Mouse (Mus musculus): Measurements from ENCODE around the gene Izumo1r. TPM values are rescaled to one million over a fixed set of nuclear protein-coding genes. Genes with fewer than 3 reads are reported as not detected.
A peak's percentile ranks its signal among the peaks of the same experiment; 100 is the strongest.

The Izumo1r gene
- polyA plus RNA-seq, 1 experiment from 2014 or later: not detected

GRCm38 (mm10) chr9:14923625-14924024, 19.9 kb upstream of the Izumo1r start:
- Histone ChIP-seq H3K27ac (replicated peaks) (no peak overlapping the region), H3K9ac (replicated peaks) (no peak overlapping the region), H3K4me2 (replicated peaks) (no peak overlapping the region), H3K4me1 (no peaks in the 10 kb centered on the region), H3K4me3 (no peak overlapping the region), H3K27me3 (no peaks in the 10 kb centered on the region), H3K36me3 (no peaks in the 10 kb centered on the region), H3K9me3 (no peaks in the 10 kb centered on the region)
- 59% methylated on average over 4 of the region's 4 CpGs for WGBS
- ATAC-seq (replicated peaks): no peak

- no peaks in the 10 kb centered on the region for H3K27me3 ChIP-seq
- no peak overlapping the region for H3K27ac ChIP-seq (replicated peaks)
- no peak overlapping the region for H3K4me3 ChIP-seq
- H3K36me3 ChIP-seq: no peaks in the 10 kb centered on the region
- no peak overlapping the region for H3K4me2 ChIP-seq (replicated peaks)
- ATAC-seq (replicated peaks): no peak
- H3K4me1 ChIP-seq: no peaks in the 10 kb centered on the region
- H3K9ac ChIP-seq (replicated peaks): no peak overlapping the region
- WGBS: 6% methylated on average over 1 of the region's 1 CpGs
- H3K9me3 ChIP-seq: no peaks in the 10 kb centered on the region
These were observed 18.3 kb upstream of the Izumo1r start for GRCm38 (mm10) chr9:14921971-14922560.

- Histone ChIP-seq H3K9ac (replicated peaks) (no peak overlapping the region), H3K9me3 (no peaks in the 10 kb centered on the region), H3K36me3 (no peaks in the 10 kb centered on the region), H3K27ac (replicated peaks) (no peak overlapping the region), H3K4me1 (no peaks in the 10 kb centered on the region), H3K4me2 (replicated peaks) (no peak overlapping the region), H3K27me3 (no peaks in the 10 kb centered on the region), H3K4me3 (no peak overlapping the region)
- peak; percentile 70; the same call in 1 of the 2 replicates for ATAC-seq (replicated peaks)
- 57% methylated on average over 4 of the region's 4 CpGs for WGBS
These were observed 17.5 kb upstream of the Izumo1r start for GRCm38 (mm10) chr9:14921254-14921653.

GRCm38 (mm10) chr9:14920608-14921007, 16.9 kb upstream of the Izumo1r start:
- 79% methylated on average over 4 of the region's 4 CpGs for WGBS
- no peak overlapping the region for H3K4me3 ChIP-seq
- no peak overlapping the region for H3K27ac ChIP-seq (replicated peaks)
- H3K4me2 ChIP-seq (replicated peaks): no peak overlapping the region
- H3K9me3 ChIP-seq: no peaks in the 10 kb centered on the region
- no peaks in the 10 kb centered on the region for H3K27me3 ChIP-seq
- no peaks in the 10 kb centered on the region for H3K36me3 ChIP-seq
- no peak for ATAC-seq (replicated peaks)
- H3K4me1 ChIP-seq: no peaks in the 10 kb centered on the region
- H3K9ac ChIP-seq (replicated peaks): no peak overlapping the region

GRCm38 (mm10) chr9:14918825-14919668, 15.3 kb upstream of the Izumo1r start:
- Histone ChIP-seq H3K36me3 (no peaks in the 10 kb centered on the region), H3K27ac (replicated peaks) (no peak overlapping the region), H3K9ac (replicated peaks) (no peak overlapping the region), H3K4me2 (replicated peaks) (no peak overlapping the region), H3K9me3 (no peaks in the 10 kb centered on the region), H3K27me3 (no peaks in the 10 kb centered on the region), H3K4me3 (no peak overlapping the region), H3K4me1 (no peaks in the 10 kb centered on the region)
- 73% methylated on average over 5 of the region's 5 CpGs for WGBS
- no peak for ATAC-seq (replicated peaks)

- Histone ChIP-seq H3K9me3 (no peaks in the 10 kb centered on the region), H3K27ac (replicated peaks) (no peak overlapping the region), H3K4me2 (replicated peaks) (no peak overlapping the region), H3K36me3 (no peaks in the 10 kb centered on the region), H3K9ac (replicated peaks) (no peak overlapping the region), H3K27me3 (no peaks in the 10 kb centered on the region), H3K4me1 (no peaks in the 10 kb centered on the region), H3K4me3 (no peak overlapping the region)
- no peak for ATAC-seq (replicated peaks)
- WGBS: 94% methylated on average over 2 of the region's 2 CpGs
These were observed 13.9 kb upstream of the Izumo1r start for GRCm38 (mm10) chr9:14917661-14918060.

GRCm38 (mm10) chr9:14912037-14912436, 8.3 kb upstream of the Izumo1r start:
- Histone ChIP-seq H3K27ac (replicated peaks) (no peak overlapping the region), H3K4me2 (replicated peaks) (no peak overlapping the region), H3K4me1 (no peaks in the 10 kb centered on the region; the same call in 1 of the 2 replicates), H3K27me3 (no peaks in the 10 kb centered on the region), H3K36me3 (no peaks in the 10 kb centered on the region), H3K4me3 (no peak overlapping the region), H3K9ac (replicated peaks) (no peak overlapping the region), H3K9me3 (no peaks in the 10 kb centered on the region)
- ATAC-seq (replicated peaks): no peak
- WGBS: 85% methylated on average over 2 of the region's 2 CpGs

- no peak overlapping the region for H3K4me2 ChIP-seq (replicated peaks)
- H3K27me3 ChIP-seq: no peaks in the 10 kb centered on the region
- H3K9me3 ChIP-seq: no peaks in the 10 kb centered on the region
- H3K4me1 ChIP-seq: peaks cover 2% of the 10 kb centered on the region; the same call in 1 of the 2 replicates
- no peak for ATAC-seq (replicated peaks)
- H3K9ac ChIP-seq (replicated peaks): no peak overlapping the region
- H3K4me3 ChIP-seq: no peak overlapping the region
- WGBS: 28% methylated on average over 5 of the region's 5 CpGs
- no peak overlapping the region for H3K27ac ChIP-seq (replicated peaks)
- H3K36me3 ChIP-seq: no peaks in the 10 kb centered on the region
These were observed 6.2 kb upstream of the Izumo1r start for GRCm38 (mm10) chr9:14909981-14910380.

- no peaks in the 10 kb centered on the region for H3K9me3 ChIP-seq
- H3K27me3 ChIP-seq: no peaks in the 10 kb centered on the region
- no peak overlapping the region for H3K4me2 ChIP-seq (replicated peaks)
- no peaks in the 10 kb centered on the region for H3K36me3 ChIP-seq
- H3K27ac ChIP-seq (replicated peaks): no peak overlapping the region
- no peak for ATAC-seq (replicated peaks)
- WGBS: 69% methylated on average over 7 of the region's 7 CpGs
- no peak overlapping the region for H3K9ac ChIP-seq (replicated peaks)
- peaks cover 2% of the 10 kb centered on the region; the same call in 1 of the 2 replicates for H3K4me1 ChIP-seq
- no peak overlapping the region for H3K4me3 ChIP-seq
These were observed 4.2 kb upstream of the Izumo1r start for GRCm38 (mm10) chr9:14907816-14908415.

GRCm38 (mm10) chr9:14905956-14906355, 2.2 kb upstream of the Izumo1r start:
- H3K27ac ChIP-seq (replicated peaks): no peak overlapping the region
- peaks cover 2% of the 10 kb centered on the region; the same call in 1 of the 2 replicates for H3K4me1 ChIP-seq
- H3K36me3 ChIP-seq: no peaks in the 10 kb centered on the region
- ATAC-seq (replicated peaks): no peak
- H3K27me3 ChIP-seq: no peaks in the 10 kb centered on the region
- 71% methylated on average over 3 of the region's 3 CpGs for WGBS
- H3K9me3 ChIP-seq: no peaks in the 10 kb centered on the region
- no peak overlapping the region for H3K4me3 ChIP-seq
- H3K9ac ChIP-seq (replicated peaks): no peak overlapping the region
- no peak overlapping the region for H3K4me2 ChIP-seq (replicated peaks)

- Histone ChIP-seq H3K4me3 (no peak overlapping the region), H3K27ac (replicated peaks) (no peak overlapping the region), H3K27me3 (no peaks in the 10 kb centered on the region), H3K4me1 (peaks cover 2% of the 10 kb centered on the region; the same call in 1 of the 2 replicates), H3K9me3 (no peaks in the 10 kb centered on the region), H3K36me3 (no peaks in the 10 kb centered on the region), H3K4me2 (replicated peaks) (no peak overlapping the region), H3K9ac (replicated peaks) (no peak overlapping the region)
- ATAC-seq (replicated peaks): 0 out of 2 replicates have a peak, but pooled peaks have one; percentile 44
- WGBS: 53% methylated on average over 9 of the region's 9 CpGs
These were observed 1.2 kb upstream of the Izumo1r start for GRCm38 (mm10) chr9:14904741-14905475.

GRCm38 (mm10) chr9:14903006-14903405, 743 bp downstream of the Izumo1r start:
- Histone ChIP-seq H3K27me3 (no peaks in the 10 kb centered on the region), H3K27ac (replicated peaks) (no peak overlapping the region), H3K4me3 (no peak overlapping the region), H3K4me1 (peaks cover 2% of the 10 kb centered on the region; the same call in 1 of the 2 replicates), H3K9me3 (no peaks in the 10 kb centered on the region), H3K9ac (replicated peaks) (no peak overlapping the region), H3K4me2 (replicated peaks) (no peak overlapping the region), H3K36me3 (no peaks in the 10 kb centered on the region)
- WGBS: 83% methylated on average over 3 of the region's 3 CpGs
- ATAC-seq (replicated peaks): no peak

Measured in forebrain, embryonic 15.5 days (tissue).